Comparison of ENCODE assay signal across 14 mouse cellular contexts in genomic region chr11:26129054-26129453, GRCm38 (mm10).
"Had no signal": no experiment of that assay in that cellular context is flagged by ENCODE, and none has a peak within 500 bp of the region (broad histone marks: within the 10 kb centered on the region; RNA-seq: fewer than 3 reads in every experiment).

No protein-coding gene starts in this region.

- H3K36me3 ChIP-seq: kidney, embryonic 15.5 days; limb, embryonic 10.5 days; liver, embryonic 15.5 days; midbrain, embryonic 12.5 days; neural tube, embryonic 13.5 days had no signal

- H3K27ac ChIP-seq: kidney, embryonic 15.5 days; left cerebral cortex, adult 2 months; limb, embryonic 10.5 days; liver, embryonic 15.5 days; midbrain, embryonic 12.5 days; neural tube, embryonic 13.5 days; stomach, postnatal 0 days had no signal

- ATAC-seq: lung, postnatal 0 days; midbrain, embryonic 16.5 days had no signal

- H3K4me1 ChIP-seq: liver, embryonic 15.5 days had no signal

- DNase-seq: kidney, postnatal 14 days; lung, adult 2 months; lung, postnatal 4 days; retina, postnatal 1 day; right cerebral cortex, postnatal 25 days had no signal

- H3K9ac ChIP-seq: kidney, embryonic 15.5 days; liver, embryonic 15.5 days; midbrain, embryonic 12.5 days; neural tube, embryonic 13.5 days had no signal

- H3K9me3 ChIP-seq: kidney, embryonic 15.5 days; limb, embryonic 10.5 days; liver, embryonic 15.5 days; midbrain, embryonic 12.5 days; neural tube, embryonic 13.5 days had no signal

- H3K27me3 ChIP-seq: kidney, embryonic 15.5 days; liver, embryonic 15.5 days; midbrain, embryonic 12.5 days; neural tube, embryonic 13.5 days had no signal

- H3K4me3 ChIP-seq: kidney, embryonic 15.5 days; left cerebral cortex, adult 2 months; limb, embryonic 10.5 days; liver, embryonic 15.5 days; midbrain, embryonic 12.5 days; neural tube, embryonic 13.5 days had no signal
